Mouse (Mus musculus) G1E (cell line): ENCODE measurements around the gene Ing5.

ENCODE experiments used
- CTCF ChIP-seq: IDR thresholded peaks from 2 replicates; pipeline ENCODE4 v1.5.1; 2012; ENCODE audit warnings: low read depth, low read length, inconsistent platforms, mixed read lengths
- GATA1 ChIP-seq: IDR thresholded peaks from 2 replicates; pipeline ENCODE4 v1.6.1; 2012; ENCODE audit warnings: borderline replicate concordance, low read length, inconsistent platforms, mixed read lengths
- POLR2AphosphoS5 ChIP-seq: IDR thresholded peaks from 2 replicates; pipeline ENCODE4 v1.6.1; 2012; ENCODE audit warnings: low read depth, low read length, inconsistent platforms; ENCODE audit not compliant: insufficient replicate concordance
- TAL1 ChIP-seq: conservative IDR thresholded peaks from 2 replicates; pipeline ENCODE4 v1.6.1; 2012; ENCODE audit warnings: low read depth, low read length, inconsistent platforms, mixed read lengths

DNA sequence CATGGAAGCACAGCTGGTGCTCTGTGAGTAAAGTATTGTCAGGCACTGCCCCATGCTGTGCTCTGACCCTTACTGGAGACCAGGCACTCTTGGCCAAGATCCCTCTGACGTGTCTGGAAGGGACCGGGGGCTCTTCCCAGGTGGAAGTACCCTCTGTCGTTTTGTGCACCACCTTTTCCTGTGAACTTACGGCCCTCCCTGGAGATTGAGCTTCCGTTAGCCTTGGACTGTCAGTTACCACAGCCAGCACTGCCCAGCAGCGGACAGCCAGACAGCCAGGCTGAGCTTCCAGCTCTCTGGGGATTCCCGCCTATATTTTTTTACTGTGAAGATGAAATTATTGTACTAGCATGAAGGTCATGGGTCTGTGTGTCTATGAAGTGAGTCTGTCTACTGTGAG lies 15.0 kb downstream of the Ing5 start:
- TF ChIP-seq GATA1 = no peak
- TF ChIP-seq CTCF = no peak
- TF ChIP-seq TAL1 = no peak
- no peak for TF ChIP-seq POLR2AphosphoS5
